Mouse (Mus musculus): ENCODE measurements around the gene Akirin2. TPM values are rescaled to one million over a fixed set of nuclear protein-coding genes. Genes with fewer than 3 reads are reported as not detected.
"Not testable (repeated sequence)": the region's sequence is repeated elsewhere in the genome, so short reads cannot be mapped to it uniquely, and the experiment has no call there.

The Akirin2 gene
- polyA plus RNA-seq, 1 experiment from 2014 or later: 23.8 TPM

DNA sequence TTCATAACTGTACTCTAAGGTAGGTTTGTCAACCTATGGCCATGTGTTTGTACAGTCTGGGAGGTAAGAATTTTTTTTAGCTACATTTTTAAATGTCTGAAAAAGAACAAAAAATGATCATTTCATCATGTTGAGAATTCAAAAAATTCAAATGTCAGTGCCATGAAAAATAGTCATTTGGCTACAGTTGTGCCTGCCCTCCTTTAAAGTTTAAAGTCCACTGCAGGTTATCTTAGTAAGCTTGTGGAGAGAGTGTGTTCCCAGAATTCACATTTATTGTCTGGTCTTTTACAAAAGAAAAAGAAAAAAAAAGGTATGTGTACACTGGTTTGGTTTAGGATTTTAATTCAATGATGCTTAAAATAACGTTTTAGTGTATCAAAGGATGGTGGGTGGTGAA lies 3.9 kb downstream of the Akirin2 start:
- peaks cover 45% of the 10 kb centered on the region for H3K4me1 ChIP-seq (replicated peaks)
- H3K9me3 ChIP-seq (replicated peaks): no peaks in the 10 kb centered on the region
- ATAC-seq (ENCODE audit: insufficient read depth): no peak
- WGBS (ENCODE audit: insufficient replicate concordance): 60% methylated on average over 1 of the region's 1 CpGs
- no peaks in the 10 kb centered on the region for H3K27me3 ChIP-seq
- H3K27ac ChIP-seq (replicated peaks): no peak overlapping the region
- H3K36me3 ChIP-seq (replicated peaks): peaks cover 4% of the 10 kb centered on the region; the same call in 1 of the 2 replicates
- no peak overlapping the region for H3K4me2 ChIP-seq
- no peak overlapping the region for H3K9ac ChIP-seq
- H3K4me3 ChIP-seq (replicated peaks): no peak overlapping the region

DNA sequence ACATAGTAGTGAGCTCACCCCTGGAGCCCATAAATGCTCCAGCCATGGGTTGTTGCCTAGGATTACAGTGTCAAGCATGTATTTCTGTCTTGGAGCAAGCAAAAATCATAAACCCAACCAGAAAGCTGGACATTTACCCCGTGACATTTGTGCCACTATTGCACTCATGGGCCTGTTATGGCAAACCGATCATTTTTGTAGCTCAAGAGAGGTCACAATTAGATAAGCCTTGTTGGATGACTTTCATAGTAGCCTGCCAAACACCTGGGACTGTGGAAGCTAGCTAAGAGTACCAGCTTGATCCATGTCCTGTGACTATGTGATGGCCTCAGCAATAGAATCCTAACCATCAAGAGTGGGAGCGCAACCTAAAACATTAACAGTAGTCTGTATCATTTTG lies 4.9 kb downstream of the Akirin2 start:
- Histone ChIP-seq H3K4me1 (replicated peaks) (peaks cover 41% of the 10 kb centered on the region), H3K9ac (no peak overlapping the region), H3K27me3 (no peaks in the 10 kb centered on the region), H3K4me2 (no peak overlapping the region), H3K27ac (replicated peaks) (no peak overlapping the region), H3K4me3 (replicated peaks) (no peak overlapping the region), H3K9me3 (replicated peaks) (no peaks in the 10 kb centered on the region), H3K36me3 (replicated peaks) (peaks cover 4% of the 10 kb centered on the region; the same call in 1 of the 2 replicates)
- no peak for ATAC-seq (ENCODE audit: insufficient read depth)
- 87% methylated on average over 3 of the region's 3 CpGs for WGBS (ENCODE audit: insufficient replicate concordance)

DNA sequence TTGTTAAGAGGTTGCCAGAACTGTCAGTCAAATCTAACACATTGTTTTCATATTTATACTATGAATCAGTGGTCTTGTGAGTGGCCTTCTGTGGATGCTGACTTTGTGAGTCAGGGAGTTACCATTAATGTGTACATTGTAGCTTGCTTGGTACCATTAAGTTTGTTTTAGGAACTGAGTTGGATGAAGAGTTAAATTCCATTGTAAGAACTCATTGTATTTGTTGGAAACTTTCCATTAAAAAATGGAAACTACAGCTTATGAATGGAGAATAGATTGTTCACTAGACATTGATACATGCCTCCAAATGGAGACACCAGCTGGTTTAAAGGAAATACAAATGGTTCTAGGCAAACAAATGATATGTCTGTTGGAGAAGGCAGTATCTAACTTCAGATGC lies 5.4 kb downstream of the Akirin2 start:
- ATAC-seq (ENCODE audit: insufficient read depth): no peak
- no peaks in the 10 kb centered on the region for H3K27me3 ChIP-seq
- peaks cover 41% of the 10 kb centered on the region for H3K4me1 ChIP-seq (replicated peaks)
- H3K36me3 ChIP-seq (replicated peaks): peaks cover 4% of the 10 kb centered on the region; the same call in 1 of the 2 replicates
- H3K4me2 ChIP-seq: no peak overlapping the region
- H3K9ac ChIP-seq: no peak overlapping the region
- H3K9me3 ChIP-seq (replicated peaks): no peaks in the 10 kb centered on the region
- no peak overlapping the region for H3K27ac ChIP-seq (replicated peaks)
- H3K4me3 ChIP-seq (replicated peaks): no peak overlapping the region

DNA sequence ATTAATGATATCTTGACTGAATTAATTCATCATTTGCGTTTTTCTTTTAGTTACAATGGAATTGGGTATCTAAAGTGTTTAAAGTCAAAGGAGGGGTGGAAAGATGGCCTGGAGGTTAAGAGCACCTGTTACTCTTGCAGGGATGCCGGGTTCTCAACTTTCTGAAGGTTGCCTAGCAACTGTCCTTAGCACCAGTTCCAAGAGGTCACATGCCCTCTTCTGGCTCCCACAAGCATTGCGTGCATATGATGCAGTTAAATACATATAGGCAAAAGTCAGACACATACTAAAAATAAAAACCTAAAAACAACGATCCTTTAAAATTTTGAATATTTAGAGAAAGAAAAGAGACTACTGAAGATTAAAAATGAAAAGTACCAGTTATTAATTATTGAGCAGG lies 10.2 kb downstream of the Akirin2 start:
- no peak overlapping the region for H3K9ac ChIP-seq
- H3K36me3 ChIP-seq (replicated peaks): peaks cover 26% of the 10 kb centered on the region
- peaks cover 19% of the 10 kb centered on the region for H3K4me1 ChIP-seq (replicated peaks)
- H3K27me3 ChIP-seq: no peaks in the 10 kb centered on the region
- WGBS (ENCODE audit: insufficient replicate concordance): 58% methylated on average over 4 of the region's 4 CpGs
- no peak overlapping the region for H3K4me2 ChIP-seq
- no peaks in the 10 kb centered on the region for H3K9me3 ChIP-seq (replicated peaks)
- H3K27ac ChIP-seq (replicated peaks): no peak overlapping the region
- no peak overlapping the region for H3K4me3 ChIP-seq (replicated peaks)
- no peak for ATAC-seq (ENCODE audit: insufficient read depth)

DNA sequence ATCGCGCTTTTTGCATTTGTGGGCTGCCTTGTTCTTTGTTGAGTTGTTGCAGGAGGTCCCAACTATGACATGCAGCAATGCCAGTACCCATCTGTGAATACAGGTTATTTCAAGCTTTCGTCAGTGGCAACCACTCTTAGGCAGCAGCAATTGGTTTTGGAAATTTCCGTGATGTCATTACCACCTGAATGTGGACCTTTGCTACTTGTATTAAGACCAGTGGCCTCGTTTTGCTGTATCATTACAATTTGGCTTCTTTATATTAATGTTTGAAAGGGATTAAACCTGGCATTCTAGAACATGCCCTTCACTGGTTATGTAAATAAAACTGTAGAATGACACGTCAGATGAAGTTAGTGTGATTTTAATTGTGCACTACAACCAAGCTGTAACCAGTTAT lies 15.5 kb downstream of the Akirin2 start:
- no peak for ATAC-seq (ENCODE audit: insufficient read depth)
- Histone ChIP-seq H3K4me2 (no peak overlapping the region), H3K27ac (replicated peaks) (no peak overlapping the region), H3K27me3 (no peaks in the 10 kb centered on the region), H3K36me3 (replicated peaks) (peaks cover 72% of the 10 kb centered on the region), H3K4me1 (replicated peaks) (no peaks in the 10 kb centered on the region), H3K9ac (no peak overlapping the region), H3K9me3 (replicated peaks) (no peaks in the 10 kb centered on the region), H3K4me3 (replicated peaks) (no peak overlapping the region)
- 89% methylated on average over 6 of the region's 6 CpGs for WGBS (ENCODE audit: insufficient replicate concordance)

DNA sequence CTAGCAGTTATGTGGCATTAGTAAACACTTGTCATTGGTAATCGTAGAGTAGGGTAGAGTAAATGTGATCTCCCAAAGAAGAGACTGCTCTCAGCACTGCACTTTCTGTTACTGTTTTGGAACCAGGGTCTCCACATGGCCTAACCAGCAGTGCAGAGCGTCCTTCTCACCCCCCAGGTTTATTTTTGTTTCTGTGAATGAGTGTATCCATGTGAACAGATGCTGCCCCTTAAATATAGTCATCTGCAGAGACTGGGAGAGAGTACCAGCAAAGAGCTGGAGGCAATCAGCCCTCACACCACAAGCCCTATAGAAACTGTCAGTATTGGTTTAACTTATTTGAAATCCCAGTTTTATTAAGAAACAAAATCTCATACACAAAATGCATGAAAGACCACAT lies 22.1 kb downstream of the Akirin2 start:
- H3K27me3 ChIP-seq: no peaks in the 10 kb centered on the region
- no peak overlapping the region for H3K9ac ChIP-seq
- H3K9me3 ChIP-seq (replicated peaks): no peaks in the 10 kb centered on the region
- no peak overlapping the region for H3K4me3 ChIP-seq (replicated peaks)
- H3K4me2 ChIP-seq: no peak overlapping the region
- no peaks in the 10 kb centered on the region for H3K4me1 ChIP-seq (replicated peaks)
- H3K27ac ChIP-seq (replicated peaks): no peak overlapping the region
- WGBS (ENCODE audit: insufficient replicate concordance): 82% methylated on average over 2 of the region's 2 CpGs
- H3K36me3 ChIP-seq (replicated peaks): peaks cover 91% of the 10 kb centered on the region
- ATAC-seq (ENCODE audit: insufficient read depth): no peak

DNA sequence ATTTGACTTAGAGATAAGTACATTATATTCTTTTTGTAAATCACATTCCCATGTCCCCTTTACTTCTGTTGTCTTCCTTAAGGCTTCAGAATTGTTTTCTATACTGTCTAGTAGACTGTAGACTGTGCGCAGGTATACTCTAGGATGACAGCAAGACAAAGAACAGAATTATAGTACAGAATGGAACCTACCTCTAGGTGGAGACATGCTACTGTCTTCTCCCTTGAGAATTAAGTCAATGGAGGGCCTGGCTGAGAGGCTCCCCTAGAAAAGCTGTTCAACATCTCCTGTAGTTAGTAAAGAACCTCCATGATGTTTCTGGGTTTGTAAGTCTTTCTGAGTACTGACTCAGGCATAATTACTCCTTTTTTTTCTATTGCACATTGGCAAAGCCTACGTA lies 26.3 kb downstream of the Akirin2 start:
- H3K9me3 ChIP-seq (replicated peaks): no peaks in the 10 kb centered on the region
- no peak overlapping the region for H3K4me3 ChIP-seq (replicated peaks)
- H3K27ac ChIP-seq (replicated peaks): no peak overlapping the region
- H3K4me2 ChIP-seq: no peak overlapping the region
- no peak overlapping the region for H3K9ac ChIP-seq
- no peak for ATAC-seq (ENCODE audit: insufficient read depth)
- H3K27me3 ChIP-seq: no peaks in the 10 kb centered on the region
- WGBS (ENCODE audit: insufficient replicate concordance): 96% methylated on average over 2 of the region's 2 CpGs
- H3K36me3 ChIP-seq (replicated peaks): peaks cover 89% of the 10 kb centered on the region
- no peaks in the 10 kb centered on the region for H3K4me1 ChIP-seq (replicated peaks)

DNA sequence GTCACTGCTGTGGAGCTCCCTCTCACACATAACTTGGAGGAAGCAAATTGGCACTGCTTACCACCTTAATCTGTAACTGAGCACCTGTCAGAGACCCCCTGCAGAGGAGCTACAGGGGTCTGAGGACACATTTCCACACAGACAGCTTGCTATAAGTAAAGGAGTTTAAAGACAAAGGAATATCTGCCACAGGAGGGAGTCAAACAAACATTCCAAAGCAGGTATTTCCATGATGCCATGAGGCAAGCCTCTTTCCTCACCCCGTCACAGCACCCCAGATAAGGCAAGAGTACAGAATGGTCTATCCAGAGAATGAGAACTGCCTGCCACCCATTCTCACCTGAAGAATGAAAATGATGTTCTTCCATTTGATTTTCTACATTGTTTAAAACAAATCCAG lies 28.5 kb downstream of the Akirin2 start:
- WGBS (ENCODE audit: insufficient replicate concordance): 82% methylated on average over 1 of the region's 1 CpGs
- Histone ChIP-seq H3K4me1 (replicated peaks) (no peaks in the 10 kb centered on the region), H3K9me3 (replicated peaks) (no peaks in the 10 kb centered on the region), H3K4me2 (no peak overlapping the region), H3K9ac (no peak overlapping the region), H3K27ac (replicated peaks) (no peak overlapping the region), H3K4me3 (replicated peaks) (no peak overlapping the region), H3K27me3 (no peaks in the 10 kb centered on the region), H3K36me3 (replicated peaks) (peaks cover 91% of the 10 kb centered on the region)
- ATAC-seq (ENCODE audit: insufficient read depth): no peak

DNA sequence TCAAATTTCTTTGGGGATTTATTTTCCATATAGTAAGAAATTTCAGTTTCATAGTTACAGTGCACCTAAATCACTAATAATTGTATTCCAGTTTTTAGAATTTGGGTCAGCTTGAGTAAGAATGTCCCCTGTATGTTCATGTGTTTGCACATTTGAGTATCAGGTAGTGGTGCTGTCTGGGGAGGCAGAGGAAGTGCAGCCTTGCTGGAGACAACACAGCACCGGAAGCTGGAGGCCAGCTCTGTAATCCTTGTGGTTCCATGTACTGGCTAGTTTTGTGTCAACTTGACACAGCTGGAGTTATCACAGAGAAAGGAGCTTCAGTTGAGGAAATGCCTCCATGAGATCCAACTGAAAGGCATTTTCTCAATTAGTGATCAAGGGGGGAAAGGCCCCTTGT lies 30.8 kb downstream of the Akirin2 start:
- H3K27me3 ChIP-seq; ATAC-seq (ENCODE audit: insufficient read depth); H3K4me1 ChIP-seq (replicated peaks); H3K4me2 ChIP-seq; H3K4me3 ChIP-seq (replicated peaks); H3K9me3 ChIP-seq (replicated peaks); H3K27ac ChIP-seq (replicated peaks); H3K9ac ChIP-seq: not testable (repeated sequence)
- 47% methylated on average over 1 of the region's 1 CpGs for WGBS (ENCODE audit: insufficient replicate concordance)
- H3K36me3 ChIP-seq (replicated peaks): peaks cover 79% of the 10 kb centered on the region

DNA sequence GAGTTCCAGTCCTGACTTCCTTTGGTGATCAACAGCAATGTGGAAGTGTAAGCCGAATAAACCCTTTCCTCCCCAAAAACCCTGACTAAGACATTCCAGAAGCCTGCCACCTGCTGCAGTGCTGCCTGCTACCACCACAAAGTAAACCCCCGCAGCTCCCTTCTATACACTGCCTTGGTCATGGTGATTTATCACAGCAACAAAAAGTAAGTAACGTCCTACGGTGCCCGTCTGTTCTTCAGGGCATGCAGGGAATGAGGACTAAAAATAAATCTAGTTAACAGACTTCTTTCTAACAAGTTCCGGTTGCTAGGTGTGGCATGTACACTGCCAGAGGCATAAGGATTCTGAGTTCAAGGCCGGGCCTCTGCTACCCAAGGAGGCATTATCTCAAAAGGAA lies 31.3 kb downstream of the Akirin2 start:
- Histone ChIP-seq H3K27me3 (no peaks in the 10 kb centered on the region), H3K4me2 (no peak overlapping the region), H3K9me3 (replicated peaks) (no peaks in the 10 kb centered on the region), H3K4me1 (replicated peaks) (no peaks in the 10 kb centered on the region), H3K27ac (replicated peaks) (no peak overlapping the region), H3K36me3 (replicated peaks) (peaks cover 77% of the 10 kb centered on the region), H3K4me3 (replicated peaks) (no peak overlapping the region), H3K9ac (no peak overlapping the region)
- no peak for ATAC-seq (ENCODE audit: insufficient read depth)
- 66% methylated on average over 7 of the region's 7 CpGs for WGBS (ENCODE audit: insufficient replicate concordance)

DNA sequence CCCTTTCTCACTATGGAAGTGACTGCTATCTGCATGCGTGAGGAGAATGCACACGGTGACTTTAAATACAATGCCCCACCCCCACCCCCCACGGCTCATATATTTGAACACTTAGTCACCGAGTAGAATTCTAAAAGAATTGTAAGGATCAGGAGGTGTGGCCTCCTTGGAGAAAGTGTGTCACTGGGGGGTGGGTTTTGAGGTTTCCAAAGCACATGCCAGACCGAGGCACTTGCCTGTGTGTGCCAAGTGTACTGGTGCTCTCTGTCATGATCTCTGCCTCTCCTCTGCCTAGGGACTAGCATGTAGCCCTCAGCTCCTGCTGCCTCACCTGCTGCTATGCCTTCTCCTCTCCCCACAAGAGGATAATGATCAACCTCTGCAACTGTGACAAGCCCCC lies 31.7 kb downstream of the Akirin2 start:
- ATAC-seq (ENCODE audit: insufficient read depth): no peak
- Histone ChIP-seq H3K4me3 (replicated peaks) (no peak overlapping the region), H3K4me2 (no peak overlapping the region), H3K36me3 (replicated peaks) (peaks cover 76% of the 10 kb centered on the region), H3K9me3 (replicated peaks) (no peaks in the 10 kb centered on the region), H3K27ac (replicated peaks) (no peak overlapping the region), H3K9ac (no peak overlapping the region), H3K27me3 (no peaks in the 10 kb centered on the region), H3K4me1 (replicated peaks) (no peaks in the 10 kb centered on the region)
- 63% methylated on average over 5 of the region's 5 CpGs for WGBS (ENCODE audit: insufficient replicate concordance)

DNA sequence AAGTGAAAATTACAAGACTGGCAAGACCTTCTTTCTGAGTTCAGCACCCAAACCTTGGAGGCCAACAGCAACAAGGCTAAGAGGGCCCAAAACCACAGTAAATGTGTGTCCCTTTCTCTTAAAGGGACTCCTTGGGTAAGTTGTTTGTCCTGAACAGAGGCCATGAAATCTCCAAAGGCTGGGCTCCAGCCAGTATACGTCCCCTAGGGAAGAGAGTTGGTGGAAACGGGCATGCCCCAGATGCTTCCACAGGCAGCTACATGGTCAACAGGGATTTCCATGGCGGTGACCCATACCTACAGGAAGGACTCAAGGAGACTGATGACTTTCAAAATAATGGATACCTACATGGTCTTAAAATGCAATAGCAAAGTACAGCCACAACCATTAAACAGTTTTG lies 32.7 kb downstream of the Akirin2 start:
- Histone ChIP-seq H3K27ac (replicated peaks) (no peak overlapping the region), H3K27me3 (no peaks in the 10 kb centered on the region), H3K4me1 (replicated peaks) (no peaks in the 10 kb centered on the region), H3K36me3 (replicated peaks) (peaks cover 68% of the 10 kb centered on the region), H3K4me3 (replicated peaks) (no peak overlapping the region), H3K9me3 (replicated peaks) (no peaks in the 10 kb centered on the region), H3K4me2 (no peak overlapping the region), H3K9ac (no peak overlapping the region)
- no peak for ATAC-seq (ENCODE audit: insufficient read depth)
- 86% methylated on average over 3 of the region's 3 CpGs for WGBS (ENCODE audit: insufficient replicate concordance)
